Mouse (Mus musculus) adrenal gland, postnatal 10 days (tissue): ENCODE measurements at regions not wholly inside any gene's neighbourhood (a gene's known extent, or its start where the extent isn't known, plus 50 kb on each side); places are given as distances from the start of the nearest gene placed in this dataset.

ENCODE experiments used
- DNase-seq: peaks from one replicate; pipeline ENCODE4 v3.0.0; 2021; ENCODE audit warnings: mixed read lengths

DNA sequence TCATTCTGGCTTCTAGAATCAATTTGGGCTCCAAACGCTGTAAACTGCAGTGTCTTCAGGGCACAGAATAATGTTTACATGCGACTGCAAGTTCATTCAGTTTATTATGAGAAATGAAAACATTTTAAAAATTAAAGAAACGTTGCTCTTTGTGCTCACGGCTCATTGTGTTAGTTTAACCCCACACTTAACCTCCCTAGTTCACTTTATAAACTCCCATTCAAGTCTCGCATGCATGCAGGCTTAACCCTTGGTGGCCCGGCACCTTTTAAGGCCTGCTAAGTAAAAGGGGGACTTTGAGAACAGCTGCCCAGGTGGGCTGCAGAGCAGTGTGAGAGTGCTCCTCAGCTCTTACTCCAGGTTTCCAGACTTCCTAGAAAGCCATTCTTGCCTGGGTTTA, 218.3 kb upstream of the Mgmt start:
- DNase-seq = no peak

DNA sequence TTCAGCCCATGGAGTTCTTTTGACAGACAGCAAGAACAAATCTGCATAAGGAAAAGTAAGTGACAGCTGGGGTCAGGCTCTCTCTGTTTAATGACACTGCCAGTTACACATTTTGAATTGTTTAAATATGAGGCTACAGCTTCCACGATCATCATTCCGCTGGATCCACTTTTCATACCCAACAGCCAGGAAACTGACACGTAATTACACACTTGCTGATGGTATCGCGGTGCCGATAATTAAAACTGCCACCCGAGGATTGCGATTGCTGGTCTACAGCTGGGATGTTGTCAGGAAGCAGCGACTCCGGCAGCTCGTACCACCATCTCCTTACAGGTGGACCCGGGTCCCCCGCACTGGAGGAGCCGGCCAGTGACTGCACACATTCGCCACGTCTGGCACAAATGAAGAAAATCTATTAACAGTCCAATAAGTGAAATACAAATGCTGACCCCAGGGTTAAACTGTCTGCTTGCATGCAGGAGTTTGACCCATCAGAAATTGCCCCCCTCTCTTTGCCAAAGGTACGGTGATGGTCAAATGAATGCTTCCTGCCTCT, 217.3 kb upstream of the Mgmt start:
- DNase-seq = no peak

DNA sequence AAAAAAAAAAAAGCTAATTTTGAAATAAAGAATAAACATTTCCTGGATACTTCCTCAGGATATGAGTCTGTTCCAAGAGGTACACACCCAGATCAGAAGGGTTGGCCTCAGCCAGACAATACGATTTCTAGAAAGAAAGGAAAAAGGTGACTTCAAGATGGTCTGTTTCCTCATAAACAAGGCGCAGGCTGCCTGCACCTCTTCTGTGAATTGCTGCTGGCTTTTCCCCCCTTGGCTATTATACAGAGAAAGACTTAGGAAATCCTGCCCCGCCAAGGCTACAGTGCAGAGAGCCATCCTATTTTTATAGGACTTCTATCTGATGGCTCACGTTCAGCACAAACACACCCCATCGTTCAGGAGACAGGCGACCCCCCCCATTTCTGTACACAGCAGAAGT, 204.8 kb upstream of the Mgmt start:
- no peak for DNase-seq

DNA sequence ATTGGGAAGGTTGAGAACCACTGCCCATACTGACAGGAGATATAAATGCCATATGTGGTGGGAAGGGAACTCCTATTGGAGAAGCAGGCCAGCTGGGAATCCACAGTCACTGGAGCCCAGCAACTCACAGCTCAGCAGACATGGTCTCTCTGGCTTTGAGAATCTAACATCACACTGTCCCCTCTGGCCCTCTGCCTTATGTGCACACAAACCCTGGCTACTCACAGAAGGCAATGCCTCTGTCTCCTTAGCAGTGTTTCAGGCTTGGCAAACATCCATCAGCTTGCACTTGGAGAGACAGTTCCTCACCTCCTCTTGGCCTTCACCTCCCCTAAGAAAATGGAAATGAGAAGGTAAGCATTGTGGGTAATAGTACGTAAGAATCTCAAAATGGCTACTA, 188.2 kb upstream of the Mgmt start:
- peak; percentile 16 for DNase-seq

DNA sequence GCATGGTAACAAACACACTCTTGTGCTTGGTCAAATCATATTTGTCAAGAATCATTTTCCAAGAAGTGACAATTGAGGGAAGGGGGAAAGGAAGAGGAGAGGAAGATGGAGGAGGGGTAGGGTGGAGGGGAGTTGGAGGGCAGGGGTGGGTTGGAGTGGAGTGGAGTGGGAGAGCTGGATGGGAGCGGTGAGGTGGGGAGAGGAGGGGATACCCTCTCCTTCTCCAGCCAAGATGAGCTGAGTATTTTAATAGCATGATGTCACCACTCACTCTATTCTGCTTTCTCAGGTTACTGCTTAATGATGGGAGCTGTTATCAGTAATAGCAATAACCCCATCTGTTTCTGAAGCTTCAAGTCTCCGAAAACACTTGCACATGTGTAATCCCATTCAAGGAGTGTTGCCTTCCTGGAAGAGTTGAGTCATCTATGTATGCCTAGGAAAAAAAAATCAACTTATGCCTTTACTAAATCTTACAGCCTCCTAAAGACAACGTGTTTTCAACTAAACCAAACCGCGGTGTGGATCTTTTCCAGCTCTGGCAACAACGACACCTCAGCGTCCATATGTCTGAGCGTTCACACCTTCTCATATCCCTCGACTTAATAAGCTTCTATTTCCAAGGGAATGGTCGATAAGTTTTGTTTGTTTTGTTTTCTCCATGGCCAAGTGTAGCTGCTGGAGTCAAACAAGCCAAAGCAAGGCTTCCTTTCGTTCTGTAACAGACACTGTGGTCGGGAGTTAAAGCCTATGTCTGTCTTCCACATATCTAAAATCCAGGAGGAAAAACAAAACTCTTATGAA, 187.0 kb upstream of the Mgmt start:
- DNase-seq = no peak

DNA sequence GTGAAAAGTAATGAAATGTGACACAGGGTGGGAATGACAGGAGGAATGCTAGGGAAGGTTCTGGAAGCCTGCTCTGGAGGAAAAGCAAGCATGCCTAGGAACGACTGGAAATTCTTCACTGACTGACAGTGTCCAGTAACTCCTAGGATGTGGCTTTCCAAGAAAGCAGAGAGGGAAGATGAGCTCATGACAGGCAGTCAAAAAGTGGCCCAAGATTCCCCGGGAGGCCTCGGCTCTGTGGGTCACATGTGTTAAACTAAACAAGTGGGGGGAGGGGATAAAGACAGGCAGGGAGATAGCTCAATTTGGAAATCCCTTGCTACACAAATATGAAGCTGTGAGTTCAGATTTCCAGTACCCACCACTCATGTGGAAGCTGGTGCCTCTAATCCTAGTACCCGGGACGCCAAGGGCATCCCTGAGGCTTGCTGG, 186.4 kb upstream of the Mgmt start:
- no peak for DNase-seq

DNA sequence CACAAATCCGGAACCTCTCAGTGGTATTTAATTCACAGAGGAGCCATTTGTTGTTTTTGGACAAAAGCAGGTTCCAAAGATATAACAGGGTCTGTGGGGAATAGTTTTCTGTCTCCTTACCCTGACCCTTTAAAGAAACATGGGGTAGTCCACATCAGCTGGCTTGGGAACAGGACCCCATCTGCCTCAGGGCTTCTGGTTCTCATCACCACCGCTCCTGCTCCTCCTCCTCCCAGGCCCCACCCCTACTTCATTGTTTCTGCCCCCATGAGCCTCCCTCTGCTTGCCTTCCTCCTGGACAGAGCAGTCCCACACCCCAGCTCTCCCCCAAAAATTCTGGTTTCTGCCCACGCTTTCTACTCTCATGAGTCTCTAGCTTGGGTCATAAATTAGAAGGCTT, 183.8 kb upstream of the Mgmt start:
- no peak for DNase-seq

DNA sequence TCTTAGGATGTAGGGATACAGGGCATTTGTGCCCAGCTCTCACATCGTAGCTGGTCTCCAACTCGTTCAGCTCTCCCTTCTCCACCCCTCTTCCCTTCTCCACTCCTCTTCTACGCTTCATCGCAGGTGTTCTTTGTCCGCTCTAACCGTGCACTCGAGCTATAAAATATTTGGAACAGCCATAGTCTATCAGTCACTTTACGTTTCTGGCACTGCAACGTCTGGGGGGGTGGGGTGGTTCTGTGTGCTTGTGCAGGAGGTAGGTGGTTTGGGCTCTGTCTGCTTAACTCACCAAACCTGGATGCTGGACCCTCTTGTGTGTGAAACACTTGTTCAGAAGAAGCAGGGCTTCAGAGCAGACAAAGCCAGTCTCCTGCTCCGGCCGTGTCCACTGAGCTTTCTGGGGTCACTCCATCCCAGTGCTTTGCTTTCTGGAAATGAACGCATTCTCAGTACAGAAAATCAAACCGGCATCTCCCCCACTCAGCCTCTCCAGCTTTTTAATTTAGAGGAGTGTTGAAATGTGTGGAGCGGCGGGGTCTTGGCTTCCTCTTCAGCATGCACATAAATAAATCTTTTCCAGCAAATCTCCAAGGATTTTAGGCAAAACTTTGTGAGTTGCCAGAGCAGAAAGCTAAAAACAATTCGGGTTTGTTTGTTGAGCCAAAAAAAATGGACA, 181.3 kb upstream of the Mgmt start:
- peak; percentile 35 for DNase-seq

DNA sequence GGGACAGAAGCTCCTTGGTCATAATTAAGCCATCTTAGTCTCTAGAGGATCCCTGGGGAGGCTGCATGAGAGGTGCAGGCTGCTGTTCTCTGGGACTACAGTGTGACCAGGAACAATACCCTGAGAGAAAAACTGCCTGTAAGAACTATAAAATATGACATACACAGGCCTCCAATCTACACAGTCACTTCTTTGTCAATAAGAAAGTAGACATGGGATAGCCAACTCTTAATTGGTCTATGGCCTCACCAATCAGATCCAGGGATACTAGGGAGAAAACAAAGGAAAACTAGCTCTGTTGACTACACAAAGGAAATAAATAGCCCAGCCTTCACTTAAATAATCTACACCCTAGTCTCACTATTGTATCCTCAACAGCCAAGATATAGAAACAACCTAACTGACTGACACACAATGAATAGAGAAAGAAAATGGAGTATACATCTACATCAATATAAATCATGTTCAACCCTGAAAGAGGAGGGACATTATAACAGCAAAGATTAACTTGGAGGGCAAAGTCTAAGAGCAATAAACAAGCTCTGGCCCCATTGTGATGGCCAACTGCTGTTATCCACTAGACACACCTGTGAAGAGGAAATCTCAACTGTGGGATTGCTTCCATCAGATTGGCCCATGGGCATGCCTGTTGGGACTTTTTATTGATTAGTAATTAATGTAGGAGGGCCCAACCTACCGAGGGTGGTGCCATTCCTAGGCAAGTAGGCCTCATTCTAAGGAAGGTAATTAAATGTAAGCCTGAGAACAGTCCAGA, 166.6 kb upstream of the Mgmt start:
- DNase-seq = no peak

DNA sequence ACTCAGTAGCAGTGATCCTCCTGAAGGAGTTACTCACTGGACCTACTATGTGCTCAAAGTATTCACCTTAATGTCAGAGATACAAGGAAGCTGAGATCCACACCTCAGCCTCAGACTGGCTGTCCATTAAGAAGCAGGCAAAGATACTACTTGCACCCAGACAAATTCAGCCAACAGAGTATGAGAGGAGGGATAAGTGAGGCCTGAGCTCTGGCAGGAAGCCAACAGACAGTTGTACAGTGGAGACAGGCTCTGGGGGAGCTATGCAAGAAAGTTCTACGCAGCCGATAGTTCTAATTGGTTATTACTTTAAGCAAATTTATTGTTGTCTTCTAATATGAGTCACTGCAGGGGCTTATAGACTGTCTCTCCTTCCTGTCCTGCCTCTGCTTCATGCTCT, 152.2 kb upstream of the Mgmt start:
- no peak for DNase-seq

DNA sequence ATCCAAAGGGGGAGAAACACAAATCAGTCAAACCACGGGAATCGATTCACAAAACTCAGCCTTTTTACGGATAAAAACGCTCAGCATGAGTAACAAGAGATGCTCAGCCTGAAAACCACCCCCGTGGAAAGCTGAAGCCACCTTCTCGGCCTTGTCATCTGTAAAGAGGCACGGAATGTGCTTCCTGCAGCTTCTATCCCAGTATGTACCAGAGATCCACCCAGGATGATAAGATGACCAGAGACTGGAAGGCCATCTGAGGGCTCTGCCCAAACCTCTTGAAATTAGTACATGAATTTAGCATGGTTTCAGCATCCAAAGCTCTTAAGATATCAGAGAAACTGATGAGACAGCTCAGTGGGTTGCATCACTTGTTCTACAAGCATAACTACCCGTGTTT, 149.0 kb upstream of the Mgmt start:
- no peak for DNase-seq

DNA sequence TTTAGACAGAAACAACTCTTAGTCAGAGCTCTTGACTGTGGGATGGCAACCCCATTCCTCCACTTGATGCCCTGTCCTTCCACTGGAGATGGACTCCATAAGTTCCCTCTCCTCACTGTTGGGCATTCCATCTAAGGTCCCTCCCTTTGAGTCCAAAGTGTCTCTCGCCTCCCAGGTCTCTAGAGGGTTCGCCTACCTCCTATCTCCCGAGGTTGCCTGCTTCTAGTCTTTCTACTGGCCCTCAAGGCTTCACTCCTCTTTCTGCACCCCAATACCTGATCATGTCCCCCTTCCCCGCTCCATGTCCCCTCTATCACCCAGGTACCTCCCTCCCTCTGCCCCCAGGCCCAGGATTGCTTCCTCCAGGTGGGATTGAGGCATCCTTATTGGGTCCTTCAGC, 142.9 kb upstream of the Mgmt start:
- no peak for DNase-seq

DNA sequence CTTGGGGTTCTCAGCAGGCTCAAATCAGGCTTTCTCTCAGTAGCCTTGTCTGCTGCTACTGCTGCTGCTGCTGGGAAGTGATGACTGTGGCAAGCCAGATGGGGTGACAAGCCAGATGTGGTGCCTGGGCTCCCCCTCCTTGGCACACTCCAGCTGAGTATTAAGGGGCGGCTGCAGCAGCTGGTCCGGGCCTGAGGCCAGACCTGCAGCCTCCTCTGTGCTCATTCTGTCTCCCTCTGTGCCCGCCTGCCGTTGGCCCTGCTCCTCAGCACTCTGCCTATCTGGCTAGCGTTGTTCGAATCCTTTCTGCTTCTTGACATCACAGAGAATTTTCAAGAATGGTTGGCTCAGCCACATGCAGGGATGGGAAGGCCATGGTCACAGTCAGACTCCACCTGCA, 139.6 kb upstream of the Mgmt start:
- no peak for DNase-seq

DNA sequence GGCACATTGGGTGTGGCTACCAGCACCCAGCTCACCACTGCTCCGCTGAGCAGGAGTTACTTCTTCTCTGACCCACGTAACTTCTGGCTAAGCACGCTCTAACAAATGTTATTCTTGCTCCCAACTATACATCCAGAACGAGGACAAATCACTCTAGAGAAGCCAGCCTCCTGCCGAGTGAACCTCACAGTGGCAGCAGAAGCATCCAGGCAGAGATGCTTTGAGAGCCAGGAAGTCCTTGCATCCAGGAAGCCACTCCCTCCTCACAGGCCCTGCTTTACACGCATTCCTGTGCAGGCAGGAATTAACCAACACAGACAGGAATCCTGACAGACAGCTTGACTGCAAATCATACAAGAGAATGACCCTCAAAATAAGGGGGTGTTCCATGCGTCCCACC, 129.4 kb upstream of the Mgmt start:
- no peak for DNase-seq

DNA sequence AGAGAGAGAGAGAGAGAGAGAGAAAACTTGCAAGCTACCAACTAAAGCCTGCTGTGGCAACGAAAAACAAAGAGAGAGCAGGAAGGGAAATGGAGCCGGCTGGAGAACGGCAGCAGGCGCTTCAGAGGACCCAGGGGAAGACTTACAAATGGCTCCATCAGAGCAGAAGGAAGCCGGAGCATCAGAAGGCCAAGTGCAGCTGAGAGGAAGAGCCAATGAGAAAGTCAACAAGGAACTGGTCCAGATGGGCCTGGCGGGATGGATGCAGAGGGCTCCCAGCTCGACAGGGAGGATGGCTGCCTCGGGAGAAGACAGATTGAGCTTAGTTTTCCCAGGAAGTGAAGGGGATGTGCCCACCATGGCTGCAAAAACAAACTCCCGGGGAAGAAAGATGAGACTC, 127.2 kb upstream of the Mgmt start:
- DNase-seq = no peak

DNA sequence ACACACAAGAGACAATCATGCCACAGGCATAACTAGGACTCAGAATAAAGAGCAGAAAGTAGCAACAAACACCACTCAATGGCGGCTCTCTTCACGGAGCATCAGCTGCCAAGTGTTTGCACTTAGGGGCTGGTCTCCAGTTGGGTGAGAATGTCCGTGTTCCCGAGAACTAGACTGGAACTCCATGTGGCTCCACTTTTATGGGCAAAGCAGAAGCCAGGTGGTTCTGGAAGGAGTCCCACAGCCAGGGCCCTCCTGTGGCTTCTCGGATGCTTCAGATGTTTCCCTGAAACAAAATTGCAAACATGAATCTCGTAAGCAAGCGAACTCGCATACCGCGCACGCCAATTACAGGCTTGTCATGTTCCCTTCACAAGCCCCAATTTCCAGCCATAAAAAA, 113.7 kb upstream of the Mgmt start:
- DNase-seq = no peak

DNA sequence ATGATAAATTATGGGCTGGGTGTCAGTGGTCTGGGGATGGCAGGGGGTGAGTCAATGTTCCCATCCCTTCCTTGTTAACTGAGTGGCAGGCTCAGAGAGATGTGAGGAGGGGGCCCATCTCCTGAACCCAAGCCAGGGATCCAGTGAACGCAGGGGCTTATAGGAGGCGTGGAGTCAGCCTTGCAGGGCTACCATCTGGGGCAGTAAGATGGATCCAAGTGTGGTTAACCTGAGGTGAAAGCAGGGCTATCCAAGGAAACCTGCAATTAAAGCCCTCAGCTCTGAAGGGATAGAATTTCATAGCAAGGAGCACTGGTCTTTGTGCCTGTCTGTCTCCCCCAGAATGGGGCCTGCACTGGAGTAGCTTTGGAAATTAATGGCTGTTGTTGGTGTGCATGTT, 103.3 kb upstream of the Mgmt start:
- DNase-seq = no peak

DNA sequence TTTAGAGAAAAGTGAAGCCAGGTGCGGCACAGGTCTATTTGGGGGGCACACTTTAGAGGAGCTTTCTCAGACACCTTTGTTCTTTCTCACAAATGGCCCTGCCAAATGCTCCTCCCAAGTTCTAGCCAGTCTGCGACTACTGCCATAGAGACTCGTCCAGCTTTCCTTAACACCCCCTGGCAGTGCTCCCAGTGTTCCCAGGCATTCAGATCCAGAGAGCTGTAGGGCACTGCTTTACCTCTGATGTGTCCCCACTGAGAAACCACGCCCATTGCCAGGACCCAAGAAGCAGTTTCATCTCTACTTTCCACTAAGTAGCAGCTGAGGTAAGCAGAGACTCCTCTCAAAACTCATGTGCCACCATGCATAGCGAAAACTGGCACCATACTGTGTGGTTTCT, 102.3 kb upstream of the Mgmt start:
- DNase-seq = peak; percentile 21

DNA sequence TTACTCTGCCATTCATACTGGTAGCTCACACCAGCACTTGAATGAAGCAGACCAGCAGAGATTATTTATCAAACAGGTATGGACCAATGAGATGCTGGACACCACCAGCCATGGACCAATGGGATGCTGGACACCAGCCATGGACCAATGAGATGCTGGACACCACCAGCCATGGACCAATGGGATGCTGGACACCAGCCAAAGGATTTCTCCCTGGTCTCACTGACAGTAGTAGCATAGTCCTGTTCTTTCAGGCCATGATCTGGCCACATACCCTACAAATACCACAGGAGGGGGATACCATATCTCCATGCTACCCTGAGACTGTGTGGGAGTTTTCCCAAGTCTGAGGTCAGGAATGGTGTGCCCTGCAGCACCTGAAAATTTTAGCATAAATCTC, 98.0 kb upstream of the Mgmt start:
- DNase-seq = no peak

DNA sequence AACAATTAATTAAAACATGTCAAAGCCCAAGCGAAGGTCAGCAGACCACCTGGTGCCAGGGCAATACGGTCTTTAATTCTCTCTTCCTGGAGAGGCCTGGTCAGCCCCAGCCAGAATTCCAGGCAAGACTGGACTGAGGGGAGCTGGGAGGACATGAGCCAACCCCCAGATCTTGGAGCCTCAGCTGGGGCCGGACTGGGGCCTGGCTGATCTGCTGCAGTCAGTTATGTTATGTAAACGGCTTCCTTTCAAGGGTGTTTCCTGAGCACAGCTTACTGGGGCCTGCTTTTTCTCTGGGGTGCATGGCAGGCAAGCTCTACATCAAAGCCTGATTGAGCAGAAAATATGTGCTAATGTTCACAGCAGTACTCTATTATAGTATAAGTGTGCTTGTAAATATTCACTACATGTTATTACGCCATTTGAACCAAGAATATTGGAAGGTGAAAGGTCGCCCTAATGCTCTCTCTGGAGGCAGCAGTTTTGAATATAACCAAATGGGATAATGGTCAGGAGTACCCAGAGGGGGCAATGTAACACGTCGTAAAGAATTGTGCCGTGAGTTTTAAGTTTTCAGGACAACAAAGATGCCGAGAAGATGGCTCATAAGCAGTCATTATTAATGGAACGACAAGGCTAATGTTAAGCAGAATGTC, 96.5 kb upstream of the Mgmt start:
- DNase-seq = peak; percentile 19

DNA sequence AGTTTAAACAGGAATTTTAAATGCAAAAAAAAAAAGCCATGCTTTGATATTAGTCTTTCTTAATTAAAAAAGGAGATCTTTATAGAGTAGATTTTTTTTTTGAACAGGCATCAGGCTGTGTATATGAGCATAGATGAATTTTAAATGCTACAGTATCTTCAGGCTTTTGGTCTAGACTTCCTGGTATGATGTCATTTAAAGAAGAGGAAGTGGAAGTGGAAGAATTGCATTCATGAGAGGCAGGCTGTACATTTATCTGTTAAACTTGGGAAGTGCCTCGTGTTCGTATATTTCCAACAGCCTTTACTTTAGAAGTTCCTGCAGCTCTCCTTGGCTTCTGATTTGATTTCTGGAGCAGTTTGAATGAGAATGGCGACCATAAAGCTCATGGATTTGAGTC, 95.8 kb upstream of the Mgmt start:
- DNase-seq = no peak

DNA sequence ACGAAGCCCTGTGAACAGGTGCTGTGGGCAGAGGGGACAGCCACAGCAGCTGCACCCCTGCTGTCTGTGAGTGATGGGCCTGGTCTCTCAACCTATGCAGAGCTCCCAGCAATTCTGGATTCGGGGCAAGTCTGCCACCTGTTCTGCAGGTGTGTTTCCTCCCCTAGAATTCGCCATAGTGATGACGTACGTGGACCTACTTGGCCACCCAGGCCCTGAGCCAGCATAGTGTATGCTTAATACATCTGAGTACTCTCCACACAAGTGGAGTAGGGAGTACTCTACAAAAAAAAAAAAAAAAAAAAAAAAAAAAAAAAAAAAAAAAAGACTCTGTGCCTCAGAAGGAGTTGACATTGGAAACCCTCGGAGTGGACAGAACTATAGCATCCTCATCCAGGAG, 87.3 kb upstream of the Mgmt start:
- no peak for DNase-seq

DNA sequence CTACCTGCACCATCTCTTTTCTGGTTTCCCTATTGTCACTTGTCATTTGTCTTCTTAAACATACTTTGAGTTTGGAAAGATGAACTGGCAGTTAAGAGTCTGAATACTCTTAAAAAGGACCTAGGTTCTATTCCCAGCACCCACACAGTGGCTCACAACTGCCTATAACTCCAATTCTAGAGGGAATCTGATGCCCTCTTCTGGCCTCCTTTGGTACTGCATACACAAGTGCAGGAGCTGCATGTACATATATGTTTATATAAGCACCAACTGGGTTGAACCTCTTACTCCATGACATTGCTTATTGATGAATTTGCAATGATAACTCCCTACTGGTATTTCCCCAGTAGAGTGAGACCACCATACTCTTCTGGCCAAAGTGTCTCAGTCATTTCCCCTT, 86.4 kb upstream of the Mgmt start:
- DNase-seq = no peak
